Mouse (Mus musculus) layer of hippocampus, postnatal 25 days (tissue): ENCODE data around the gene Ppp1r14b. TPM values are rescaled to one million over a fixed set of nuclear protein-coding genes. Genes with fewer than 3 reads are reported as not detected.
"Not testable (repeated sequence)": the region's sequence is repeated elsewhere in the genome, so short reads cannot be mapped to it uniquely, and the experiment has no call there.

Experiments
- DNase-seq, 2 experiments: peaks; one replicate each; pipeline ENCODE4 v3.0.0; 2022; ENCODE audit warnings: mixed read lengths in 2 of 2, low spot score in 1 of 2; ENCODE audit errors: extremely low spot score in 1 of 2
- total RNA-seq, 2 experiments: library from RNA; stranded (reverse); gene quantifications; 2 replicates each; pipeline ENCODE4 v1.2.3; 2021

The Ppp1r14b gene
- total RNA-seq, 2 experiments from 2014 or later = 63.3 to 69.8 TPM

DNA sequence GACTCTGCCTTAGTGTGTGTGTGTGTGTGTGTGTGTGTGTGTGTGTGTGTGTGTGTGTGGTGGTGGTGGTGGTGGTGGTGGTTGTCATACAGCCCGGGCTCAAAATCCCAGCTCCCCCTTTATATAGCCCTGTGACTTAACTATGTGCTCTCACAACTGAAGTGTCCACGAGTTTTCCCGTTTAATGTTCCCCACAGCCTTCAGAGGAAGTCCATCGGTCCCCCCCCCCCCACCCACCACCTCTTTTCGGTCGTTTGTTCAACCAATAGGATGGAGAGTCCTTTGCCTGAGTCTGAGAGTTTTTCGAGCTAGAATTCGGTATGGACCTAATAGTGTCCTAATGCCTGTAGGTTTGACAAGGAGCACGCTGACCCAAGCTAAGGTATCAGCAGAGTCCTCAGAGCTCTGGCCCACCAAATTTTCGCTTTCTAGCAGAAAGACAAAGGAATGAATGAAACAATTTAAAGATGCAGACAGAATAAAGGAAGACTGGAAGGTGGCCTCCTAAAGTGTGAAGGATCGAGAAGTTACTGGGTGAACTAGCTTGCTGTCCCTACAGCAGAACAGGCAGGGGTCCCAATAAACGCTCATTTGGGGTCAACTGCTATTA is 1.1 kb upstream of the Ppp1r14b start:
- no peak for DNase-seq

DNA sequence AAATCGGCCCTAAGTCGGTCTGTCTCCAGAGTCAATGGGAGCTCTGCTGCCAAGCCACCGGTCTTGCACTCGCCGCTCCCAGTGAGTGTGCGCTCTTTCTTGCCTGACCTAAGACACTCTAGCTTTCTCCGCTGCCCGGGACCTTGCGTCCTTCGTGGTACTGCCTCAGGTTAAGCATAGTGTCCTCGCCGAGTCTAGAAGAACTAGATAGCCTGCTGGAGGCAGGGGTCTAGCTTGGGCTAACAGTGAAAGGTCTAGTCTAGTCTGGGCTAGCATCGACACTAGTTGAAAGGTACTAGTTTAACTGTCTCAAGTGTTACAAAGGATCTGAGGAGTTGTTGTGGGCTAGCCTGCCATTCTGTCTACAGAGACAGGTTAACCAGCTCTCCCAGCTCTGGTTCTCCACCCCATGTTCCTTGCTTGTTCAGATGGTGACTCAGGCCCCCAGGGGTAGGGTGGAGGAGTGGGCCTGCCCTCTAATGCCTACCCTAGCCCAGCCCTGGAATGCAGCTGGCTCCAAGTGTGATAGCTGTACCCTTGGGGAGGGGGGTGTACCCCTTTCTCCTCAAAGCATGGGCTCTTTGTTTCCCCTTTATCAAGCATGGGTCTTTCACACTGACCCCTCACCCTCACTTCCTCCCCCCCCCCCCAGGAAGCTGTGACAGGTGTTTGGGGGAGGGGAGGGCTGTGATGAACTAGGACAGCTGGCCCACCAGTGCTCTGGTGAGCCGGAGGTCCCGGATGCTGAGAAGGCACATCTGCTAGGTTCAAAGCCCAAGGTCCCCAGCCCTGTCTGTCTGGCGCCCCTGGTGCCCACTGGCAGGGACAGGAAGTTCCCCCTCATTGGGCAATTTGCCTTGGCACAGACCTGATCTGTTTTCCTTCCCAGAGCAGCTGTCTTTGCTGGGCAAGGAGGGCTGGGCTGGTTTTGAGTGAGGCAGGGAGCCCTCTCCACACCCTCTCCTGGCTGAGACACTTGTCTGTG is 1.1 kb downstream of the Ppp1r14b start, which contains the start of gene Plcb3:
Plcb3 (minus strand) TSS at position 934 of the 985 bp plus-strand sequence.
- peak in 1 of 2 experiments; percentile 41 for DNase-seq

DNA sequence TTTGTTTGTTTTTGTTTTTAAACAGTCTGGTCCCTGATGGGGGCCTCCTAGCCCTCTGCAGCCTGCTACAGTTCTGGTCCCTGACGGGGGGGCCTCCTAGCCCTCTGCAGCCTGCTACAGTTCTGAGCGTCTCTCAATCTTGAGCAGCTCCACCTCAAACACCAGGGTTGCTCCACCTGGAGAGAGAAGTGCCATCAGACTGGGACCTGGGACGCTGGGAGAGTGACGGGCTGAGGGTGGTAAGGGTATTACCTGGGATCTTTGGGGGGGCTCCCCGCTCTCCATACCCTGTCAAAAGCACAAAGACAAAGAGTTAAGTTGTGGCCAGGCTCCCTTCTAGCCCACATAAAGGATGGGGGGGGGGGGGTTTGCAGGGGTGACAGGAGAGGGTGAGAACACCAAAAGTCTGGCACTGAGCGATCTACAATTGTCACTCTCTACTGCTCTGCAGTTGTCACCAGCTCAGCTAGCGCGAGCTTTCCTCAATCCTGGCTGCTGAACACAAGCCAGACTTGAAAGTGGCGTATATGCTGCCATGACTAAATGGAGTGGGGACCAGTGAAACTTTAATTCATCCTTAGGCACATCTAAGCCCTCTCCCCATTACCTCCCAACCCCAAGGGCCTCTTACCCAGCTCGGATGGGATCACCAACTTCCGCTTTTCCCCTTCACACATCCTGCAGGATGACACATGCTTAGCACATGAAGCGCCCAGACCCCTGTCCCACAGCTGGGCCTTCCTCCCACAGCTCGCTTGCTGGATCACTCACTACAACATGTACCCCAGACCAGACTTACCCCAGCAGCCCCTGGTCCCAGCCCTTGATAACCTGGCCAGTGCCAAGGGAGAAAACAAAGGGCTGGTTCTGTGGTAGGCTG is 3.2 kb downstream of the Ppp1r14b start:
- no peak for DNase-seq

DNA sequence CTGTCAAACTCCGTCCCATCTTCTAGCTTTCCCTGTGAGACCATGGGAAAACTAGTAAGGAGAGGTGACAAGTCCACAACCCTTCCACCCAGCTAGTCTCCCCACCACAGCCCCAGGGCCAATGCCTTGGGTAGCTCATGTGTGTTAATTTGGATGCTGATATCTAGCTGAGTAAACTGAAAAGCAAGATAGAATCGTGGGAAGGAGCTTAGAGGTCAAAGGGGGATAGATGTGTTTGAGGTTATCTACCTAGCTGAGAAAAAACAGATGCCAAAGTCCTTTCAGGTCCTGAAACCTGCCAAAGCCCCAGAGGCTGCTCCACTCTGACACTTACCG is 3.8 kb downstream of the Ppp1r14b start:
- no peak for DNase-seq

DNA sequence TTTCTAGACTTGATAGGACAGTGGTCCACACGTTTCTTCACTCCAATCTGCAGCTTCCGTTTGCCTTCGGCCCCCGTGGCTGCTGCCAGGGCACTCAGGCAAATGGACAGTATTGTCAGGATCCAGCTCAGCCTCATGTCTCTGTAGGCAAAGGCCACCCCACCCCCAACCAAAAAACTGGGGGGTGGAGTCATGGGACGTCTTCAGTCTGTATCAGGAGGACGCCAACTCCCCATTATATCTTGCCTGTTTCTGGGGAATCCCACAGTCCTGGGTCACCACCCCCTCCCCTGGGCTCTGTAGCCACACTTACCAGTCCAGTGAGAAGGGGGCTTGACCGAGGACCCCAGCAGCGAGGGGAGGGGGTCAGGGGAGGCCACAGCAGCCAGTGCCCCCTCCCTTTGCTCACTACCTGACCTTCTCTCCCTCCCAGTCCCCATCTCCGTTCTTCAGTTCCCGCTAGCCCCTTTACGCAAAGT is 4.3 kb downstream of the Ppp1r14b start:
- no peak for DNase-seq

DNA sequence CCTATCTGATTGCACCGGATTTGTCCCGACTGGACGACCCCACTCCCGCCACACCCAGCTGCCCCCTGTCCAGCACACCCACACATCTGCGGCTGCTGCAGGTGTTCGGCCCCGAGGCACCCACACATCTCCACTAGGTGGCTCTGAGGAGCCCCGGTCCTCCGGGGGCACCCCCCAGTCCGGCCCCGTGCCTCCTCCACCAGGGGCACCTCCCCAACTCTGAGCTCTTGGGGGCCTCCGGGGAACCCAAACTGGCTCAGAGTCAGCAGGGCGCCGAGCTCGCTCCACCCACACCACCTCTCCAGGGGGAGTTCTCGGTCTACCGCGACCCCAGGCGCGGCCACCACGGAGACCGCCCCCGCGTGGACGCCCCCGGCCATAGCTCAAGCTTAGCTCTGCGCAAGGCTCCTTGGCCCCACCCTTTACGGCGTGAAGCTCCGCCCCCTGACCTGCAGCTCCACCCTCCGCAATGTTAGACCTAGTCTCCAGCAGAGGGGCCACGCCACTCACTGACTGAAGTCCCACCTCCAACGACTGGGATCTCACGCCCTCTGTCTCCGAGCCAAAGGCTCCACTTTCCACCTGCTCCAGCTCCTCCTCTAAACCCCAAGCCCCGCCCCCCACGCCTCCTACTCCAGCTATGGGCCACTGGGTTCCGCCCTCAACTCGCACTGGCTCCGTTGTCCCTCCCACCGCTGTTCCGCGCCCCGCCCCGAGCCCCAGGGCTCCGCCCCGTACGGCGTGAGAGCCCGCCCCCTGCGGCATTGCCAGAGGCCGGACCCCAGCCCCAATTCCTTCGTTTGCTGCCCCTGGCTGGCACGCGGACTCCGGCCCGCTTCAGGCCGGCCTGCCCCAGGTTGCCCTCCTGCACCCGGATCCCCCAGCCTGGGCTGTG is 5.0 kb downstream of the Ppp1r14b start:
- DNase-seq = peak; percentile 97 to 100

DNA sequence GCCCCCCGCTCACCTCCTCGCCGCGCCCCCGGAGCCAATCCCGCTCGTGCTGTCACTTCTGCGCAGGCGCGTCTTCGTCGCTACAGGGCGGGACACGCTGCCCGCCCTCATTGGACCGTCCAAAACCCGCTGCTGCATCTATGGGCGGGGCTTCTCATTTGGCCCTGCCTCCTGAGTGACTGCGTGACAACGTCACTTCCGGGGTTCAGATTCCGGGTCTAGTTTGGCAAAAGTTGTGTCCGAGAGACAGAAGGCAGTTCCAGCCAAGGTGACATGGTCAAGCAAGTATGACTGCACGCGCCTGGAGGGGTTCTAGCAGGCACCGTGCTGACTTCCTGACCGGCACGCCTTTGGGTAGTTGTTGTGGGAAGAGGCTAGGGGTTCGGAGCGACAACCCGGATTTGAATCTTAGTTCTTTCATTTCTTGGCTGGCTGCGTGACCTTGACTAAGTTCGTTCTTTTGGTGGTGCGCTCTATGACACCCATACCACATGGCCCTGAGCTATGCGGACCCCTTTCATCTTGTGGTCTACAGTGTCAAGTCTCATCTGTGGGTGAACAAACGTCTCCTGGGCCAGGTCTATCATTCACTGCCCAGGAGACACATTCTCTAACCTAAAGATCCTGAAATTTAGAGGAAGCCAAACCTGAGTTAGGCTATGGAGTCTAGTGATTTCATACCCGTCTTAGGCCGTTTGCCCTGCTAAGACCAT is 5.8 kb downstream of the Ppp1r14b start, which contains the start of gene Fkbp2:
Fkbp2 (minus strand) TSS at position 121 of the 713 bp plus-strand sequence.
- DNase-seq = peak; percentile 92 to 99

DNA sequence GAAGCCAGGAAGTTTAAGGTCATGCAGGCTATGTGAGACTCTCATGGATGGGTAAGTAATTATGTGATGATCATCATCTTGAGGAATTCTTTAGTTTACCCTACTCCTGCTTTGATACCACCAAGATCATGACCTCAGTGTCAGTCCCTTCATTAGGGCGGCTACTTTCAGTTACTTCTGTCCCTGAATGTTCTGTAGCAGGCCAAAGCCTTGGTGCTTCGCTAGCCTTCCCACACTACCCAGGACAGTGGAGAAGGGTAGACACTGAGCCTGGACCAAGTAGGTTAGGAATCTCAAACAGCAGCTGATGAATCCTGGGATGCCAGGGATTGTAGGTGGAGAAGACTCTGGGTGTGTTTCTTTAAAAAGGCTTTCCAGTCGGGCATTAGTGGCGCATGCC is 6.7 kb downstream of the Ppp1r14b start:
- DNase-seq = no peak

DNA sequence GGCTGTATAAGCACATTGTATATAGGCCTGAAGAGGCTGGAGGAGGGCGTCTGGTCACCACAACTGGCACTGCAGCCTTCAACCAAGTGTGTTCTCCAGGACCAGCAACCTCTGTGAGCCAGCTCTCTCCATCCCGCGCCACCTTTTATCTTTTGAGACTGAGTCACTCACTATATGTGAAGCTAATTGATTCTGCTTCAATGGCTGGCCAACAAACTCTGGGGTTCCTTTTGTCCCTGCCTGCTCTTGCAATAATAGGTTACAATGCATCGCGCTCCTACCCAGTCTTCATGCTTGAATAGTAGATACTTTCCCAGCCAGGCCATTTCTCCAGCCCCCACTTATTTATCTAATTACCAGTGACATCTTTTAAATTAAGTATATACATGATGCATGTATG is 8.9 kb downstream of the Ppp1r14b start:
- no peak for DNase-seq

DNA sequence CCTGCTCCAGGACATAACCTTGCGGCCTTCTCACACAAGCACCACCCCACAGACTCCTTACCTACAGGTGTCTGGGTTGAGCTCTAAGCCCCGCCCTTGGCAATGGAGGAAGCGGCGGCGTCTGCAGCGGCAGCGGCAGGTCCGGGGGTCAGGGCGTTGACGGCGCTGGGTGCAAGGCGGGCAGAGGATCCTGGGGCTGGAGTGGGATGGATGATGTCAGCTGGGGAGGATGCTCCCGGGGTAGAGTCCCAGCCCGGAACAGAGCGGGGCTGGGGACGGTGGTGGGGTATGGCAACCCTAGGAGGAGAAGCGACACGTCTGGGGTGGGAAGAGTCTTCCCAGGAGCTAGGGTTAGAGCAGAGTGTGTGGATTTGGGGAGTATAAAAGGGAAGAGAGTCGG is 10.5 kb downstream of the Ppp1r14b start:
- no peak for DNase-seq

DNA sequence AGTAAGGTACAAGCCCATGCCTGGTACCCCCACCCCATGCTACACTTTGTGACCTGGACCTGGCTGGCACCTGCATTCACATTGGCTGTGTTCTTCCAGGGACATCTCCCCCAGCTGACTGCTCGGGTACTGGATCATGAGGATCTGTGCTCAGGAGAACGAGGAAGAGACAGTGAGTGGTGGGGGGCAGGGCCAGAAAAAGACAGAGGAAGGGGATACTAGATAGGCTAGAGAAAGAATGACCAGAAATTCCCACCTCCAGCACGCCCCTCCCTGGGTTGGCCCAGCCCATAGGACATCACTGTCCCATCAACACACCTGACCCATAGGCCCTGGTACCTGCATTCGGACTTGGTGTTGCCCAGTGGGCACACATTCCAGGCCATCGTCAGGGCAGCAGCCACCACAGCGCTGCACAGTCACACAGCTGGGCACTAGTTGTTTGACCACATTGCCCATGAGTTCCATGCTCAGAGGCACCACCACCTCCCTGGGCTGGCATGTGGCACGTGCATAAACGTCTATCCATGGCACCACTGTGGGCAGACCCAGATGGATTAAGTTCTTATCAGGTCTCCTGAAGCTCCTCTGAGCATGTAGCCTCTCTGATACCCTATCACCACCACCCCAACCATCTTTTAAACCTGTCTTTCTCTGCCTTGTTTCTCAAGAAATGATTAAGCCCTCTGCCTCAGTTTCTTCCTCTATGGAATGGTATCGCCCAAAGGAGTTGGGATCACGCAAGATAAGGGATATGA is 11.4 kb downstream of the Ppp1r14b start:
- no peak for DNase-seq

DNA sequence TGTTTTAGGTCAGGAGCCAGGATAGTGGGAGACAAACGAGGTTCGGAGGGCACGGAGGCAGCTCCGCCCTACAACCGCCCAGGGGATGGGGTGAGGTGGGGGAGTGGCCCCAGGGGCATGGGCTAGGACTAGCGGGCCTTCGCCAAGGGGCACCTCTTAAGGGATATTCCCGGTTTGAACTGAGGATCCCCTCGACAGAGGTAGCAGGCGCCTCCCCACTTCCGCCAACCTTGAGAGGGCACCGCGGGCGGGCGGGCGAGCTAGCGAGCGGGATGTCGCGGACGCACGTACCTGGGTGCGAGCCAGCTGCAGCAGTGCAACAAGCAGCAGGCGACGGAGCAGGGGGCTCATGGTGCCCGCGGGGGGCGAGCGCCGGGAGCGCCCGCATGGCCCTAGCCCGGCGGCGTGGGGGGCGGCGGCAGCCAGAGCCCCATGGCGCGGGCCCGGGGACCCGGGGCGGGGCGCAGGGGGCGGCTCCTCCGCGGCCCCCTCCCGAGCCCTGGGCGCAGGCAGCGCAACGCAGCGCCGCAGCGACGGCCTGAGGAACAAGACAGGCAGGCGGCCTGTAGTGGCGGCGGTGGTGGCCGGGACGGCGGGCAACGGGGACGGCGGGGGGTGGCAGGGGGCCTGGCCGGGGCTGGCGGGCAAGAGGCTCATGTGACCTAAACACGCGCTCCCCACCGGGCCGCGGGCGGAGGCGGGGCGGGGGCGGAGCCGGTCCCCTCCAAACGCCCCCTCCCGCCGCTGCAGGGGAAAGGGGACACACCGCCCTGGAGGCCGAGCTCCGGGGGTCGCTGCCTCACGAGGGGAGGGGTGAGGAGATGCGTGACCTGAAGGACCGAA is 12.5 kb downstream of the Ppp1r14b start, which contains the start of gene Vegfb:
Vegfb (minus strand) TSS at position 591 of the 843 bp plus-strand sequence.
- DNase-seq = peak in 1 of 2 experiments; percentile 48

DNA sequence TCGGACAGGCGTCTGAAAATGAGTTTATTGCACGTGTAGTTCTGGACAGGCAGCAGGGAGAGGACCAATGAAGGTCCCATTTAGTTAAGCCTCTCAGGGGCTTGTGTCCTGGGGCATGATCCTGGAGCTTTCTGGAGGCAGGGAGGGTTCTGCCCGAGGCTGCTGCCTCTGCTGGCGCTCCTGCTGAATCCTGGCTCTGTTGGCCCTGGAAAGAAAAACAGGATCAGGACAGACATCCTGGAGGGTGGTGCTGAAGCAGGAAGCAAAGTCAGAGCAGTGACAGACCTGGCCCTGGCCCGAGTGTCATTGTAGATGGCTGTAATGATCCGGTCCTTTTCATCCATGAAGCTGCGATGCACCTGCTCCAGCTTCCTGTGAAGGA is 13.1 kb downstream of the Ppp1r14b start:
- no peak for DNase-seq

DNA sequence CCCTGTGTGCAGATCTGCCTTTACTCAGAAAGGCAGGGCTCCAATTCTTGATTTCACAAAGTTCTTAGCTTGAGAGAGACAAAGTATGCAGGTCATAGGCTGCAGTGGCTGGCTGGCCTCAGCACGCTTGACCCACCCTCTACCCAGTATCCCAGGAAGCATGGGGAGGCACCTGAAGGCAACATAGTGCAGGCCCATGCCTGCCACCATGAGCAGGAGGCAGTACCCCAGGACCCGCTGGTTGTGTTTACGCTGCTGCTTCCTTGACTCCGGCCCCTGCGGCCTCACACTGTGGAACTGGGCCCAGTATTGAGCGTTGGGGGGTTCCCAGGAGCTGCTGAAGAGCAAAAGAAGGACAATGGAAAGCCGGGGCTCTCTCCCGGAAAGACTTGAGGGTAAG is 14.5 kb downstream of the Ppp1r14b start:
- DNase-seq = no peak

DNA sequence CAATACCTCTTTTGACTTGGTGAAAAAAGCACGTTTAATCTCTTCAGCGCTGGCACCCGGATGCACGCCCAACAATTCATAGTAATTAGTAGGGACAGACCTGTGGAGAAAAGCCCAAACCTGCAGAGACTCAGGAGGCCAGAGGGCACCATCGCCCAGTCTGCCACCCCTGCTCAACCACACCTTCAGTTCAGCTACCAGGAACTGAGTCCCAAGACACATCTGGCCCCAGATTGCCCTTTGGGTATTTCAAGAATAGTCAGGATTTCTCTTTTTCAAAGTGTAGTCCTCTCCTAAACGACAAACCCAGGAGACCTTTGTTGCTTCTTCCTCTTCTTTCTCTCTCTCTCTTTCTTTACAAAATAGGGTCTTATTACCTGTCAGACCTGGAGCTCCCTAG is 15.9 kb downstream of the Ppp1r14b start:
- no peak for DNase-seq

DNA sequence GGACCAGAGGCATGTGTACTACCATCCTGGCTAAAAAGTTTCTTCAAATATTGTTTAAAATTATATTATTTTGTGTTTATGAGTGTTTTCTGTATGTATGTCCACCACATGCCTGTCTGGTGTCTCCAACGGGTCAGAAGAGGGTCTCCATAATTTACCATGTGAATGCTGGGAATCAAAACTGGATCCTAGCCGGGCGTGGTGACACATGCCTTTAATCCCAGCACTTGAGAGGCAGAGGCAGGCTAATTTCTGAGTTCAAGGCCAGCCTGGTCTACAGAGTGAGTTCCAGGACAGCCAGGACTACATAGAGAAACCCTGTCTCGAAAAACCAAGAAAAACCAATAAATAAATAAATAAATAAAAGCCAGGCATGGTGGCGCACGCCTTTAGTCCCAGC is 16.4 kb downstream of the Ppp1r14b start:
- not testable (repeated sequence) for DNase-seq
